Mouse (Mus musculus): ENCODE measurements around the gene Ppm1b. TPM values are rescaled to one million over a fixed set of nuclear protein-coding genes. Genes with fewer than 3 reads are reported as not detected.

Gene Ppm1b
- total RNA-seq, 2 experiments from 2014 or later = 168 to 210 TPM

GRCm38 (mm10) chr17:85070658-85071057 lies 114.1 kb downstream of the Ppm1b start:
- DNase-seq (ENCODE audit: low spot score) = no peak

GRCm38 (mm10) chr17:85071088-85071775 lies 114.7 kb downstream of the Ppm1b start:
- no peak for DNase-seq (ENCODE audit: low spot score)

GRCm38 (mm10) chr17:85072383-85072782 lies 115.8 kb downstream of the Ppm1b start:
- DNase-seq (ENCODE audit: low spot score) = no peak

GRCm38 (mm10) chr17:85073214-85073613 lies 116.7 kb downstream of the Ppm1b start:
- no peak for DNase-seq (ENCODE audit: low spot score)

Other genes starting within 250 kb of the Ppm1b start
- 10 to 100 TPM; 62.4 to 69.9 TPM for gene Lrpprc, start 166.0 kb upstream of the Ppm1b start, total RNA-seq (2021)
- under 1 TPM; 0.09 to 0.30 TPM for gene Slc3a1, start 71.6 kb downstream of the Ppm1b start, total RNA-seq (2021)
- 10 to 100 TPM; 18.3 to 20.8 TPM for gene Prepl, start 133.5 kb downstream of the Ppm1b start, total RNA-seq (2021)
- gene Camkmt, start 133.8 kb downstream of the Ppm1b start, total RNA-seq (2021) = 1 to 10 TPM in 1 of 2 experiments, under 1 TPM in 1; 0.57 to 1.2 TPM

Data from gastrocnemius, adult 18-20 months (tissue).